Mouse (Mus musculus) olfactory bulb, adult 2 months (tissue): Measurements from ENCODE around the gene Ccdc171.
"Not testable (repeated sequence)": the region's sequence is repeated elsewhere in the genome, so short reads cannot be mapped to it uniquely, and the experiment has no call there.

Experiments used
- CTCF ChIP-seq: fragments of 200-500 bp; IDR thresholded peaks from 2 replicates; pipeline ENCODE4 v1.5.1; 2012; ENCODE audit warnings: low read depth, mild to moderate bottlenecking, low read length, moderate library complexity; ENCODE audit not compliant: insufficient read depth
- POLR2A ChIP-seq: fragments of 200-500 bp; IDR thresholded peaks from 2 replicates; pipeline ENCODE4 v1.6.1; 2012; ENCODE audit warnings: mild to moderate bottlenecking, low read depth, low read length, moderate library complexity; ENCODE audit not compliant: insufficient read depth

- TF ChIP-seq CTCF, POLR2A: not testable (repeated sequence)
Measured at GRCm38 (mm10) chr4:83675308-83675707, 150.0 kb downstream of the Ccdc171 start.
